Mouse (Mus musculus): ENCODE measurements around the gene Cd247. TPM values are rescaled to one million over a fixed set of nuclear protein-coding genes. Genes with fewer than 3 reads are reported as not detected.
A peak's percentile ranks its signal among the peaks of the same experiment; 100 is the strongest.
"Not testable (repeated sequence)": the region's sequence is repeated elsewhere in the genome, so short reads cannot be mapped to it uniquely, and the experiment has no call there.

Cd247 gene
- total RNA-seq (2017), result 43.0 to 147 TPM (median 60.9 TPM) in 3 replicates

DNA sequence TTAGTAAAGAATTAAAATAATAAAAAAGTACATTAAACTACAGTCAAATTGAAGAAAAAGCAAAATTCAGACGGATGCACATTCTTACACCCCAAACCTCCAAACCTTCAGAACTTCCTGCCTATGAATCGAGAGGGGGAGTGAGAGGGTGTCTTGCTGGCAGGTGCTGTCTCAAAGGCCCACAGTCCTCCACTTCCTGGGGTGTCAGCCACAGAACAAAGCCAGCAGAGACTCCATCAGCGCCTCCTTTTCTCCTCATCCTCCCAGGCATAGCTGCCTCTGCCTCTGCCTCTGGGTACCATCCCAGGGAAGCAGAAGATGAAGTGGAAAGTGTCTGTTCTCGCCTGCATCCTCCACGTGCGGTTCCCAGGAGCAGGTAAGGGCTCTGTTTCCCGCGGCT is at the start of gene Cd247:
Gene Cd247, plus strand, starts transcription at position 171 of the 400 bp plus-strand sequence.
- no peak for ATAC-seq (replicated peaks; ENCODE audit: insufficient number of reproducible peaks, low FRiP score, low TSS enrichment, poor library complexity, severe bottlenecking)

DNA sequence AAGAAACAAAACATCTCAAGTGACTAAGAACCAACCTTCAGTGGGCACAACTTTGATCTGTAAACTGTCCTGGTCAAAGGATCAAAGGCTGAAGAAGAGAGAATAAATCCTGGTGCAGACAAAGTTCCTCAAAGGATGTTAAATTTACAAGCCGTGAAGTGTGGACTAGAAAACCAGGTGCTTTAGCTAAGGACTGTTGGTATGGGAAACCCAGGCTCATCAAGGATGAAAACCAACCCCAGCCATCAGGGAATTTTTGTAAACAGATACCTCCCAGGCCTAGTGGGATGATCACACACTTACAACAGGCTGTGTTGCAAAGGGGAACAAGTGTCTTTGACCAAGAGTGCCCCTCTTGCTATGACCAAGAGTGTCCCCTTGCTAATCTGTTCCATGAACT is 49.5 kb upstream of the Cd247 start:
- no peak for ATAC-seq (replicated peaks; ENCODE audit: insufficient number of reproducible peaks, low FRiP score, low TSS enrichment, poor library complexity, severe bottlenecking)

DNA sequence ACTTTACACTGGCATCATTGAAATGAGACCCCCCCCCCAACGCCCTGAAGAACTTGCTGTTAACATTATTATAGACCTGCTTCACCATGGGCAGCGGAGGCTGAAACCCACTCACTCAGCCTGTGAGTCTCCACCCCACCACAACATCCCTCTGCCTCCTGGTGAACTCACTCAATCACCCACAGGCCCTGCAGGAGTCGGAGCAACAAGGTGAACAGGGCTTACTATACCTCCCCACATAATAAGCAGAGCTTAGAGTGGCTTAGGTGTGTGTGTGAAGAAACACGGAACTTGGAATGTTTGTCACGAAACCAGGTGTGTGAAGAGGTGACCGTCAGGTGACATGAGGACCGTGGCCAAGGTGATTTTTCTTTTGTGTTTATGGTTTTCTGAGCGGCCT is 46.5 kb upstream of the Cd247 start:
- ATAC-seq (replicated peaks; ENCODE audit: insufficient number of reproducible peaks, low FRiP score, low TSS enrichment, poor library complexity, severe bottlenecking), result no peak

DNA sequence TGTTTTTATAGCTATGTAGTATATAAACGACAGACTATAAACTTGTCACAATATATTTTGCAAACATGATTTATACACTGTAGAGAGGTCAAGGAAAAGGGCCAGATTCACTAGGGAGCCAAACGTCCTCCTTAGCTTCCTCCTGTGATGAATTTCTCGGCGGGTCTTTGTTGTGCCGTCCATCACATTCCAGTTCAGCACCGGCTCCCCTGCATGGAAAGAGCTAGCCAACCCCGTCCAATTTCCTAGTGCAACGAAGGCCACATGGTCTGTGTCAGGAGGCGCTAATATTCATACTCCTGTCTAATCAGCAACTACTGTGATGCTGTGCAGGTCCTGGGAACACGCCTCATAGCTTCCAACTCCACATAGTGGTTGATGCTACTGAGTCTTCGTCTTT is 40.4 kb upstream of the Cd247 start:
- no peak for ATAC-seq (replicated peaks; ENCODE audit: insufficient number of reproducible peaks, low FRiP score, low TSS enrichment, poor library complexity, severe bottlenecking)

DNA sequence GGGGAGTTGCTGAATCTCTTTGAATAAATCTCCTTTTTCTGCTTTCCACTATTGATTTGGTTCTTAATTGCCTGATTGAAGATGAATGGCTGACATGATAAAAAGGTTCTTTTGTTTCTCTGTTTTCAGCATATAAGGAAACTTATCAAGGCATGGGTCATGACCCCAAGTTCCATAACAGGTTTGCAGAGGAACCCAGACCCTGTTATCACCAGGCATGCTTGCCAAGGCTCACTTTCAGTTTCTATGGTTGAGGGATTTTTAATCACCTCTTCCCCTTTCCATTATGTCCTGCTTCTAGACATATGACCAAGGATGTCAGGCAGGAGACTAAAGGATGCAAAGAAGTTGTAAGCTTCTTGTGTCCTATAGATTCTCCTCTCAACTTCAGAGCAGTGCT is 37.3 kb upstream of the Cd247 start:
- no peak for ATAC-seq (replicated peaks; ENCODE audit: insufficient number of reproducible peaks, low FRiP score, low TSS enrichment, poor library complexity, severe bottlenecking)

DNA sequence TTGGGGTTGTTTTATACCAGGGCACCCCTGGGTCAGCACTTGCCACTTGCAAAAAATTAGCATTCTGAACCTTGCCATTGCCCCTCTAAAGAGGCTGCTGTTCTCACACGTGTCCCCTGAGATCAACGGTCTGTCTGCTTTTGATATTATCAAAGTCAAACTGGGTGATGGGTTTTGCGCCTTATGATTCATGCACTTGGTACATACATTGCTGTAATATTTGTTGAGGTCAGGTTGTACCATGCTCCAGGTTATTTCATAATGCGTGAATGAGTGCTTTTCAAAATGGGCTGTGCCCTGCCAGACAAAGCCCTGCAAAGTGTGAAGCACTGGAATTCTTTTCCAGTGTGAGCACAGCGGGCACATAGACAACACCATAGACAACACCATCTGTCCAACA is 36.6 kb upstream of the Cd247 start:
- ATAC-seq (replicated peaks; ENCODE audit: insufficient number of reproducible peaks, low FRiP score, low TSS enrichment, poor library complexity, severe bottlenecking), result no peak

DNA sequence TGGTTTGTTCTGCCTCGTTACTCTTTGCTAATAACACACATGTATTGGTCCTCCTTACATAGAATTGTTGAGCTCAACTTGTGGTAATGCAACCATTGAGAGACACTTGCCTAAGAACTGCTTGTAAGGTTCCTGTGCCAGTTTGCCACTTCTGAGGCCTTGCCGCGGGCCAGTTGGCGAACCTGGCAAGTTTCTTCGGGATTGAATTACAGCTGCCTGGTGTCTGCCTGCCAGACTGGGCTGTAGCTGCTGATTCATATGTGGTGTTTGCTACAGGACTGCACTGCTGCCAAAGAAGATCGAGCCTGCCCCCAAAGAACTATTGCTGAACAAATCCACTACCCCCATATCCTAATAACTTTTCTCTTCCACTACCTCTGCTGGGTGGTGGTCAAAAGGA is 34.3 kb upstream of the Cd247 start:
- no peak for ATAC-seq (replicated peaks; ENCODE audit: insufficient number of reproducible peaks, low FRiP score, low TSS enrichment, poor library complexity, severe bottlenecking)

DNA sequence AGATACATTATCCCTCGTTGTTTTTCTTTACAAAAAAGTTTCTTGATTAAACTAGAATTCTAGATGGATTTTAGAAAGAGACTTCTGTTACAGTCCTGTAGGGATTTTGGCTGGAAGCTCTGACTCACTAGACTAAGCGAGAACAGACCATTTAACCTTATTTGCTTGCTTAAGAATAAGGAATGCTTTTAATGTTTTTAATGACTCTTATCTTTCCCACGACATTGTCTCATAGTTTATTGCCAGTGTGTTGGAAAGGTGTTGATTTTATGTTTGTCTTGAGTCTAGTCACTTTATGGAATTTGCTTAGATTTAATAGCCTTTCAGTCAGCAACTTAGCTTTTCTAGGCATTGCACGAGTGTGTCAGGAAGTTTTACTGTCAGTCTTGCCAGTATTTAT is 33.3 kb upstream of the Cd247 start:
- ATAC-seq (replicated peaks; ENCODE audit: insufficient number of reproducible peaks, low FRiP score, low TSS enrichment, poor library complexity, severe bottlenecking), result no peak

DNA sequence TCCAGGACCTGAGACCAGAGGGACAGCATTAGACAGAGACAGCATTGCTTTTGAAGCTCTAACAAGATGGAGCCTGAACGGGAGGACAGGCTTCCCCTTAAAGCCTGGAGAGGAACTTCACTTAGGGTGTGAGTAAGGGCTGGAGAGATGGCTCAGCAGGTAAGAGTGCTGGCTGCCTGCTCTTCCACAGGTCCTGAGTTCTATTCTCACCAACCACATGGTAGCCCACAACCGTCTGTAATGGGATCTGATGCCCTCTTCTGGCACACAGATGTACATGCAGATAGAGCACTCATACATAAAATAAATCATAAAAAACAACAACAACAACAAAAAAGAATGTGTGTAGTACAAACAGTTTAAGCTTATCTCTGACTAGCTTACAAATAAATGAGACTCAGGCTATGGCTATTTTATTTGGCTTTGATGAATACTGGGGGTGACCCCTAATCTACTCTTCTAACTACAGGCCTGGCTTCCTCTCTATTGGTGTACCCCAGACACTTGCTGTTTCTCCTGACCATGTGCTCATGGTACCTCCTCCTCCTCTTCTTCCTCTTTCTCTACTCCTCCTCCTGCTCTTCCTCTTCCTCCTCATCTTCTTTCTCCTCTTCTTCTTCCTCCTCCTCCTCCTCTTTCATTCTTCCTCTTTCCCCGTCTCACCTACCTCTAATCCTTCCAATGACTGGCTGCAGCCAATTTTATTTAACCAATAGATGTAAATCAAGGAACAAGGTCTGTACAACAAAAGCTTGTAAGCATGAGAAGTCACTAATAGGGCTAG is 26.8 kb upstream of the Cd247 start:
- ATAC-seq (replicated peaks; ENCODE audit: insufficient number of reproducible peaks, low FRiP score, low TSS enrichment, poor library complexity, severe bottlenecking), result no peak

DNA sequence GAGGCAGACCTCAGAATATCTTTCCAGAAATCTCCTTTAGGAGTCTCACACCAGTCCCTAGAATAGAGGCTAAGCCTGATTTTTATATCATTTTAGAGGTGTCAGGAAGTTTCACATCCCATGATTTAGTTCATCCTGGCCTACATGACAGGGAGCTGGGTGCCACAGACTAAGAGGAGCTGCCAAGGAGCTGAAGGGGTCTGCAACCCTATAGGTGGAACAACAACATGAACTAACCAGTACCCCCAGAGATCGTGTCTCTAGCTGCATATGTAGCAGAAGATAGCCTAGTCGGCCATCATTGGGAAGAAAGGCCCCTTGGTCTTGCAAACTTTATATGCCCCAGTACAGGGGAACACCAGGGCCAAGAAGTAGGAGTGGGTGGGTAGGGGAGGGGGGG is 26.0 kb upstream of the Cd247 start:
- not testable (repeated sequence) for ATAC-seq (replicated peaks; ENCODE audit: insufficient number of reproducible peaks, low FRiP score, low TSS enrichment, poor library complexity, severe bottlenecking)

DNA sequence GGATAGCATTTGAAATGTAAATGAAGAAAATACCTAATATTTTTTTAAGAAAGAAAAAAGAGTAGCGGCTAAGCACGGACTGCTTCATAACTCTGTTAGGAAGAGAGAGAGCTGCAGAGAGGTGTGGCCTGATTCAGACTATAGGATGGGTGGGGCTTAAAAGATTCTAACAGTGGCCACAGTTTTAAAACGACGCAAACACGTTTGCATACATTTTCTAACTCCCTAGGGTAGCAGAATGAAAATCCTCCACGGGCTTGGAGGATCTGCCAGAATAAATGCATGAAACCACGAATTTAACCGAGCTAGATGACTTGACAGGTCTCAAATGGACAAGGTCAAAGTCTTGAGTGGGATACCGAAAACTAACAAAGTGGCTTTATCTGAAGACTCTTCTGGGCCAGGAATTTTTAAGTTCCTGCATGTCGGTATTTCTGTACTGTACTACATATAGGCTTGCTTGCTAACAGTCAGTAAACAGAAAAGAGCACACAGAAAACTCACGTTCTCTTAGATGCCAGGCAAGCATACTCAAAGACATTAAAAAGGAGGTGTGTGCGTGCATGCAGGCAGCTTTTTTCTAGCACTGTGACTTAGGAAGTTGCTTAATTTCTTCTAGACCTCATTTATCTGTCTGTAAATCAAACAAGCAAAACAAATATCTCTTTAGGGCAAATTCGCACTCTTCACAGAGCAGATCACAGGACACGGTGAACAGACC is 25.4 kb upstream of the Cd247 start:
- ATAC-seq (replicated peaks; ENCODE audit: insufficient number of reproducible peaks, low FRiP score, low TSS enrichment, poor library complexity, severe bottlenecking), result no peak

DNA sequence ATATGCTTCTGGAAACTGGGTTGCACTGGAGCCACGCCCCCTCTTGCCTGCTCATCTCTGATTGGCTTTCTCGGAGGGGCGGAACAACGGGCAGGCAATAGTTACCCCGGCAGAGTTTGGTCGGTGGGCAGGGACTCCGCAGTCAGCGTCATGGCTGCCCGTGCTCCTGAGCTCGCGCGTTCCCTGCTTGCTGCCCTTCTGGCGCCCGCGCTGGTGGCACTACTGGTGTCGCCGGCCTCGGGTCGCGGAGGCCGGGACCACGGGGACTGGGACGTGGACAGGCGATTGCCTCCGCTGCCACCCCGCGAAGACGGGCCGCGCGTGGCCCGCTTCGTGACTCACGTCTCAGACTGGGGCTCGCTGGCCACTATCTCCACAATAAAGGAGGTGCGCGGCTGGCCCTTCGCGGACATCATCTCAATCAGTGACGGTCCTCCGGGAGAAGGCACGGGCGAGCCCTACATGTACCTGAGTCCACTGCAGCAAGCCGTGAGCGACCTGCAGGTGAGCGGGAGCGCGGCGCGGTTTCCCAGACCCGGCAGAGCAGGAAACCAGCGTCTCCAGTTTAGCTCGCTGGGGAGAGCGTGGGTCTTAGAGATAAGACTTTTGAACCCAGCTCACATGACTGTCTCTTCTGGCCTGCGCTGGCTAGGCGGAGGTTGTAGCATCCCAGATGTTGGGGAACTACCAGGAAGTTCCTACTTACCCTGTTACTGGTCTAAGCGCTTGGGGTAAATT is 24.7 kb upstream of the Cd247 start, which contains the start of gene Creg1:
Gene Creg1, plus strand, starts transcription at position 112 of the 738 bp plus-strand sequence.
- ATAC-seq (replicated peaks; ENCODE audit: insufficient number of reproducible peaks, low FRiP score, low TSS enrichment, poor library complexity, severe bottlenecking), result peak; percentile 93

DNA sequence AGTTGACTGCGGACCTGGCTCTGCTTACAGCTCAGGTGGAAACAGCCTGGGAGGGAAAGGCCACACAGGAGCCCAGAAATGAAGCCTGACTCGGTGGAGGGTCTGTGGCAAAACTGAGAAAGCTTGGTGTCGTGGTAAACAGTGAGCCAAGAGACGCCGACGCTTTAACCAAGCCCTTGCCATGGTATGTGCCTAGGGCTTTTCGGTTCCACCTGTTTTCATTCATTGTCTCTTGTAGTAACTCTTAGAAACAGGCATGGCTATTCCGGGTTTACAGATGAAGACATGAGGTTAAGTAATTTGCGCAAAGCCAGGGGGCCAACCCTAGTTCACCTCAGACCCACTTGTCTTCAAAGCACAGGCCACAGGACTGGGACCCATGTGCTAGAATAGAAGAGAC is 23.9 kb upstream of the Cd247 start:
- ATAC-seq (replicated peaks; ENCODE audit: insufficient number of reproducible peaks, low FRiP score, low TSS enrichment, poor library complexity, severe bottlenecking), result no peak

DNA sequence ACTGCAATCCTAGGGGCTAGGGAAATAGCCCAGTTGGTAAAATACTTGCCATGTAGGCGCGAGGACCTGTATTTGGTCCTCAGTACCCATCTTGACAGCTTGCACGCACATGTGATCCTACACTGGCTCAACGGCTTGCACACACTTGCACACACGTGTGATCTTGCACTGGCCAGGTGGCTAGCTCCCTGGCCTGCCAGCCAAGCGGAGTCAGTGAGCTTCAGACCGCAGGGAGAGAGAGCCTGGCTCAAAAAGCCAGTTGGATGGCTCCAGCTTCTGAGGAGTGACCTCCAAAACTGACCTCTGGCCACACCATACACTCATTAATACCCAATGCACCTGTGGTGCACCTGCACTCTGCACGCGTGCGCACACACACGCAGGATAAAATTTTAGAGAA is 23.4 kb upstream of the Cd247 start:
- ATAC-seq (replicated peaks; ENCODE audit: insufficient number of reproducible peaks, low FRiP score, low TSS enrichment, poor library complexity, severe bottlenecking), result no peak

DNA sequence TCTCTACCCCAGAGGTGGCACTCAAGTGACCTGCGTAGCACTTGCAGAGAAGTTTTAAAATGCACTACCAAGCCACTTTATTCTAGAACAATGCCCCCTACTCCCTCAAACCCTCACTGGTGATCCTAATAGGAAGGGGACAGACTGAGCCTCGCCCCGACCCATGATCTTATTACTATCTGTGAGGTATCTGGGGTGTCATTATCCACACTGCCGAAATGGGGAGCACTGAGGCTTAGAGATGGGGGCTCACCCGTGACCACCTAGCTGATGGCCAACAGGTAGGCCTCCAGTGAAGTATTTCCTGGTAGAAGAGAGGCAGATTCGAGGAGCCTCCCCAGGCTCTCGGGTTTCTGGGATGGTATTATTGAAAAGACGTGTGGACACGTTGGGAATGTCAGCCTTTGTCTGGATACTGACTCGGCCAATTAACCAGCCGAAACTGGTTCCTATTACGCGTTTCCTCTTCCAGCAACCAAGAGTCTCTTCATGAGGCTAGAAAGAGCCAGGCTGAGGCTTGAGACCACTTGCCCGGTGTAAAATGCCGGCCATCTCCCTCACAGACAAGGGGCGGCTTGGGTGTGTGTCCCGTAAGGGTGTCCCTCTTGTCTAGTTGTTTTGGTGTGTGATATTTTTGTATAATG is 22.7 kb upstream of the Cd247 start:
- no peak for ATAC-seq (replicated peaks; ENCODE audit: insufficient number of reproducible peaks, low FRiP score, low TSS enrichment, poor library complexity, severe bottlenecking)

DNA sequence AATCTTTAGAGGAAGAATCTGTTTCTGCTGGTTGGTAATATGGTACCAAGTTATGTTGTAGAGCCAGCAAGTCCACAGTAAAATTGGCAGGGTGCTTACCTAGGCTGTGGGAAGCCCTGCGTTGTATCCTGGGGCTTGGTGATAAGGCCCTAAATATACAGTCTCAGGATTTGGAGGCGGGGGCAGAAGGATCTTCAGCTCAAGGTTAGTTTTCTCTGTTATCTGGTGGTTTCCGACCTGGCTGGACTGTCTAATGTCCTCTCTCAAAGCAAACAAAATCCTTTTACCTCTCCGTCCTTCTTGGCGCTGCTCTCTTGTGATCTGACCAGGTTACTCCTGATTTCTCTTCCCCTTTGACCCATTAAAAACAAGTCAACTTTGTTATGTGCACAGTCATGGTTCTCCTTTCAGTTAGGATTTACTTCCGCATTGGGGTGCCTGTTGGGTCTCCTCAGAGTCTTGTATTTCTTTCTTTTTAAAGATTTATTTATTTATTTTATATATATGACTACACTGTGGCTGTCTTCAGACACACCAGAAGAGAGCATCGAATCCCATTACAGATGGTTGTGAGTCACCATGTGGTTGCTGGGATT is 22.1 kb upstream of the Cd247 start:
- no peak for ATAC-seq (replicated peaks; ENCODE audit: insufficient number of reproducible peaks, low FRiP score, low TSS enrichment, poor library complexity, severe bottlenecking)

DNA sequence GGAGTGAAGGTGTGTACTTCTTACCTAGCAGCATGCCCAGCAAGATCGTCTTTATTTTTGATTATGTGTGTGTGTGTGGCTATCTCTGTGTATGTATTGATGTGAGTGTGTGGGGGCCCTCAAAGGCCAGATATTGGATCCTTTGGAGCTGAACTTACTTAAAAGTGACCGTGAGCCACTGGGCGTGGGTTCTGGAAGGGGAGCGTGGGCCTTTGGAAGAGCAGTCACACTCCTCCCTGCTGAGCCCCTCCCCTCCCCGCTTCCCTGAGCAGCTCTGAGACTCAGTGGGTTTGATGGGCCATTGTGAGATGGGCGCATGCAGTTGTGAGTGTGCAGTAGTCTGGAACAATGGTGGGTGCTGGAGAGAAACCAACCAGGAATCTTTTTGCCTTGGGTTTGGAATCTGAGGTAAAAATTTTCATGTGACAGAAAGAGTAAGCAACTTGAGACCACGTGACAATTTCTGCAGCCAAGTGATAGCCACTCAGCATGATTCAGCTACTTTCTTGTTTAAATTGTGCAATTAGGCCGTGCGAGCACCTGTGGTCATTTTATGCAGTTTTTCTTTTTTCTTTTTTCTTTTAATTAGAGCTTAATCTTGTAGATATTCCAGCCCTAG is 19.5 kb upstream of the Cd247 start:
- ATAC-seq (replicated peaks; ENCODE audit: insufficient number of reproducible peaks, low FRiP score, low TSS enrichment, poor library complexity, severe bottlenecking), result no peak

DNA sequence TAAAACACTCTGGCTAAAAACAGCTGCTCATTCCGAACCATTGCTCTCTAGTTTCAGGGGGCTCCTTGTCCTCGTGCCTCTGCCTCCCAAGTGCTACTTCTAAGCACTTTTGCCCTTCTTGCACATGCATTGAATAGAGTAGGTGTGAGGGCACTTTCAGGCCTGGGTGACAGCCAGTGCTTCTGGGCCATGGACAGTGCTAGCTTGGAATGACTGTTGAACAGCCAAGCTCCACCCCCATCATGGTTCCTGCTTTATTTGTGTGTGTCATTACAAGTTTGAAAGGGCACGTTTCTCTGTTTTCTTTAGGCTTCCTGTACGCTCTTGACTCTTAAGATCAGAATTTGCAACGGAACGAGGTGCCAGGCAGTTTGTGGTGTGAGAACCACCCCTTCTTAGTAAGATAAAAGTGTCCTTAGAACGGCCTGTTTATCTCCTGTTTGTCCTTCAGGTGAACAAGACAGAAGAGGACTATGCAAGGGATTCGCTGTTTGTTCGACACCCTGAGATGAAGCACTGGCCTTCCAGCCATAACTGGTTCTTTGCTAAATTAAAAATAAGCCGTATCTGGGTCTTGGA is 18.2 kb upstream of the Cd247 start:
- no peak for ATAC-seq (replicated peaks; ENCODE audit: insufficient number of reproducible peaks, low FRiP score, low TSS enrichment, poor library complexity, severe bottlenecking)
